Mouse (Mus musculus) cerebellum, adult 9-10 months (tissue): ENCODE measurements around the gene Tbc1d10c.

Experiments
- DNase-seq: peaks from one replicate; pipeline ENCODE4 v3.0.0; 2022

Gene Tbc1d10c

GRCm38 (mm10) chr19:4214771-4215450 is 23.8 kb upstream of the Tbc1d10c start:
- DNase-seq, result no peak

GRCm38 (mm10) chr19:4214071-4214770 is 23.1 kb upstream of the Tbc1d10c start, which contains the start of the genes Clcf1 and AC109138.7:
Gene Clcf1, plus strand, starts transcription at chr19:4214238.
Gene AC109138.7, plus strand, starts transcription at chr19:4214357.
- no peak for DNase-seq

- no peak for DNase-seq
These were observed 22.5 kb upstream of the Tbc1d10c start for GRCm38 (mm10) chr19:4213524-4213974.

GRCm38 (mm10) chr19:4211891-4212588 is 21.0 kb upstream of the Tbc1d10c start:
- no peak for DNase-seq

- DNase-seq, result no peak
These were observed 17.5 kb upstream of the Tbc1d10c start for GRCm38 (mm10) chr19:4208563-4208962.

- DNase-seq, result peak; percentile 81
These were observed 15.9 kb upstream of the Tbc1d10c start for GRCm38 (mm10) chr19:4206971-4207370.

- DNase-seq, result no peak
These were observed 13.8 kb upstream of the Tbc1d10c start for GRCm38 (mm10) chr19:4204889-4205288.

GRCm38 (mm10) chr19:4203604-4204326 is 12.7 kb upstream of the Tbc1d10c start:
- no peak for DNase-seq

GRCm38 (mm10) chr19:4203148-4203547 is 12.1 kb upstream of the Tbc1d10c start:
- no peak for DNase-seq

GRCm38 (mm10) chr19:4202149-4202548 is 11.1 kb upstream of the Tbc1d10c start:
- no peak for DNase-seq

GRCm38 (mm10) chr19:4201291-4201909 is 10.3 kb upstream of the Tbc1d10c start, which contains the start of gene Rad9a:
Gene Rad9a, minus strand, starts transcription at chr19:4201662.
- peak; percentile 98 for DNase-seq

GRCm38 (mm10) chr19:4197180-4197579 is 6.1 kb upstream of the Tbc1d10c start:
- no peak for DNase-seq

GRCm38 (mm10) chr19:4196548-4196947 is 5.5 kb upstream of the Tbc1d10c start:
- DNase-seq, result peak; percentile 53

GRCm38 (mm10) chr19:4196048-4196447 is 5.0 kb upstream of the Tbc1d10c start:
- no peak for DNase-seq

GRCm38 (mm10) chr19:4194776-4195650 is 3.9 kb upstream of the Tbc1d10c start:
- peak; percentile 91 for DNase-seq

- DNase-seq, result peak; percentile 61
These were observed 3.1 kb upstream of the Tbc1d10c start for GRCm38 (mm10) chr19:4194021-4194724.

- peak; percentile 64 for DNase-seq
These were observed 2.0 kb upstream of the Tbc1d10c start for GRCm38 (mm10) chr19:4193129-4193528.

GRCm38 (mm10) chr19:4192251-4192985 is 1.3 kb upstream of the Tbc1d10c start:
- DNase-seq, result peak; percentile 53

- peak; percentile 90 for DNase-seq
These were observed 605 bp upstream of the Tbc1d10c start, which contains the start of gene Ppp1ca for GRCm38 (mm10) chr19:4191528-4192250. Gene Ppp1ca, plus strand, starts transcription at chr19:4192065.
